Mouse (Mus musculus): ENCODE data around the gene Carns1. TPM values are rescaled to one million over a fixed set of nuclear protein-coding genes. Genes with fewer than 3 reads are reported as not detected.
A peak's percentile ranks its signal among the peaks of the same experiment; 100 is the strongest.

The Carns1 gene
- polyA plus RNA-seq, 1 experiment, result 2.1 TPM

- no peak overlapping the region for H3K9ac ChIP-seq (ENCODE audit: low read depth, poor library complexity, severe bottlenecking)
- H3K4me3 ChIP-seq (ENCODE audit: low read depth, low read length), result no peak overlapping the region
- peaks cover 3% of the 10 kb centered on the region for H3K4me1 ChIP-seq (ENCODE audit: control insufficient read depth, insufficient read depth, low read length)
- no peaks in the 10 kb centered on the region for H3K36me3 ChIP-seq (ENCODE audit: control insufficient read depth, insufficient read depth, low read length, poor library complexity, severe bottlenecking)
- no peak for TF ChIP-seq EP300 (IDR thresholded peaks at IDR 0.05; ENCODE audit: insufficient read depth, low read depth, low read length)
- no peak for TF ChIP-seq POLR2A (IDR thresholded peaks at IDR 0.05; ENCODE audit: insufficient read depth, low read length)
- TF ChIP-seq CTCF (IDR thresholded peaks at IDR 0.05; ENCODE audit: low read depth, low read length), result no peak
- H3K27me3 ChIP-seq (ENCODE audit: control insufficient read depth, insufficient read depth, low read length, poor library complexity, severe bottlenecking), result no peaks in the 10 kb centered on the region
- no peak overlapping the region for H3K27ac ChIP-seq (ENCODE audit: insufficient read depth, low read length)
- no peaks in the 10 kb centered on the region for H3K9me3 ChIP-seq (replicated peaks; ENCODE audit: control insufficient read depth, insufficient read depth, low read length, poor library complexity, severe bottlenecking)
Observed at GRCm38 (mm10) chr19:4183689-4184088, 8.4 kb upstream of the Carns1 start.

- Histone ChIP-seq H3K4me3 (ENCODE audit: low read depth, low read length) (no peak overlapping the region), H3K4me1 (ENCODE audit: control insufficient read depth, insufficient read depth, low read length) (peaks cover 3% of the 10 kb centered on the region), H3K9me3 (replicated peaks; ENCODE audit: control insufficient read depth, insufficient read depth, low read length, poor library complexity, severe bottlenecking) (no peaks in the 10 kb centered on the region), H3K27ac (ENCODE audit: insufficient read depth, low read length) (no peak overlapping the region), H3K36me3 (ENCODE audit: control insufficient read depth, insufficient read depth, low read length, poor library complexity, severe bottlenecking) (no peaks in the 10 kb centered on the region), H3K9ac (ENCODE audit: low read depth, poor library complexity, severe bottlenecking) (no peak overlapping the region), H3K27me3 (ENCODE audit: control insufficient read depth, insufficient read depth, low read length, poor library complexity, severe bottlenecking) (no peaks in the 10 kb centered on the region)
- TF ChIP-seq EP300 (IDR thresholded peaks at IDR 0.05; ENCODE audit: insufficient read depth, low read depth, low read length) (no peak), CTCF (IDR thresholded peaks at IDR 0.05; ENCODE audit: low read depth, low read length) (no peak), POLR2A (IDR thresholded peaks at IDR 0.05; ENCODE audit: insufficient read depth, low read length) (no peak)
Observed at GRCm38 (mm10) chr19:4181892-4182291, 6.6 kb upstream of the Carns1 start.

GRCm38 (mm10) chr19:4180411-4180810 lies 5.1 kb upstream of the Carns1 start:
- H3K27ac ChIP-seq (ENCODE audit: insufficient read depth, low read length), result no peak overlapping the region
- no peaks in the 10 kb centered on the region for H3K36me3 ChIP-seq (ENCODE audit: control insufficient read depth, insufficient read depth, low read length, poor library complexity, severe bottlenecking)
- no peak overlapping the region for H3K4me3 ChIP-seq (ENCODE audit: low read depth, low read length)
- no peaks in the 10 kb centered on the region for H3K9me3 ChIP-seq (replicated peaks; ENCODE audit: control insufficient read depth, insufficient read depth, low read length, poor library complexity, severe bottlenecking)
- H3K4me1 ChIP-seq (ENCODE audit: control insufficient read depth, insufficient read depth, low read length), result peaks cover 3% of the 10 kb centered on the region
- TF ChIP-seq EP300 (IDR thresholded peaks at IDR 0.05; ENCODE audit: insufficient read depth, low read depth, low read length) (no peak), CTCF (IDR thresholded peaks at IDR 0.05; ENCODE audit: low read depth, low read length) (no peak), POLR2A (IDR thresholded peaks at IDR 0.05; ENCODE audit: insufficient read depth, low read length) (no peak)
- H3K27me3 ChIP-seq (ENCODE audit: control insufficient read depth, insufficient read depth, low read length, poor library complexity, severe bottlenecking), result no peaks in the 10 kb centered on the region
- H3K9ac ChIP-seq (ENCODE audit: low read depth, poor library complexity, severe bottlenecking), result no peak overlapping the region

GRCm38 (mm10) chr19:4172925-4173324 lies 2.4 kb downstream of the Carns1 start:
- H3K4me1 ChIP-seq (ENCODE audit: control insufficient read depth, insufficient read depth, low read length), result no peaks in the 10 kb centered on the region
- H3K36me3 ChIP-seq (ENCODE audit: control insufficient read depth, insufficient read depth, low read length, poor library complexity, severe bottlenecking), result no peaks in the 10 kb centered on the region
- TF ChIP-seq POLR2A (IDR thresholded peaks at IDR 0.05; ENCODE audit: insufficient read depth, low read length), result no peak
- no peak for TF ChIP-seq EP300 (IDR thresholded peaks at IDR 0.05; ENCODE audit: insufficient read depth, low read depth, low read length)
- no peak for TF ChIP-seq CTCF (IDR thresholded peaks at IDR 0.05; ENCODE audit: low read depth, low read length)
- no peak overlapping the region for H3K27ac ChIP-seq (ENCODE audit: insufficient read depth, low read length)
- no peaks in the 10 kb centered on the region for H3K27me3 ChIP-seq (ENCODE audit: control insufficient read depth, insufficient read depth, low read length, poor library complexity, severe bottlenecking)
- H3K9ac ChIP-seq (ENCODE audit: low read depth, poor library complexity, severe bottlenecking), result no peak overlapping the region
- no peaks in the 10 kb centered on the region for H3K9me3 ChIP-seq (replicated peaks; ENCODE audit: control insufficient read depth, insufficient read depth, low read length, poor library complexity, severe bottlenecking)
- no peak overlapping the region for H3K4me3 ChIP-seq (ENCODE audit: low read depth, low read length)

GRCm38 (mm10) chr19:4171393-4172290 lies 3.6 kb downstream of the Carns1 start:
- TF ChIP-seq CTCF (IDR thresholded peaks at IDR 0.05; ENCODE audit: low read depth, low read length), result no peak
- no peak for TF ChIP-seq EP300 (IDR thresholded peaks at IDR 0.05; ENCODE audit: insufficient read depth, low read depth, low read length)
- TF ChIP-seq POLR2A (IDR thresholded peaks at IDR 0.05; ENCODE audit: insufficient read depth, low read length), result no peak
- Histone ChIP-seq H3K27ac (ENCODE audit: insufficient read depth, low read length) (no peak overlapping the region), H3K9ac (ENCODE audit: low read depth, poor library complexity, severe bottlenecking) (no peak overlapping the region)

GRCm38 (mm10) chr19:4170723-4171392 lies 4.4 kb downstream of the Carns1 start:
- TF ChIP-seq POLR2A (IDR thresholded peaks at IDR 0.05; ENCODE audit: insufficient read depth, low read length) (no peak), EP300 (IDR thresholded peaks at IDR 0.05; ENCODE audit: insufficient read depth, low read depth, low read length) (no peak), CTCF (IDR thresholded peaks at IDR 0.05; ENCODE audit: low read depth, low read length) (no peak)
- Histone ChIP-seq H3K27ac (ENCODE audit: insufficient read depth, low read length) (no peak overlapping the region), H3K9ac (ENCODE audit: low read depth, poor library complexity, severe bottlenecking) (no peak overlapping the region)

More at GRCm38 (mm10) chr19:4171393-4172290, 3.6 kb downstream of the Carns1 start:
- H3K4me3 ChIP-seq (ENCODE audit: low read depth, low read length), result no peak overlapping the region
- no peaks in the 10 kb centered on the region for H3K27me3 ChIP-seq (ENCODE audit: control insufficient read depth, insufficient read depth, low read length, poor library complexity, severe bottlenecking)
- H3K36me3 ChIP-seq (ENCODE audit: control insufficient read depth, insufficient read depth, low read length, poor library complexity, severe bottlenecking), result no peaks in the 10 kb centered on the region
- H3K4me1 ChIP-seq (ENCODE audit: control insufficient read depth, insufficient read depth, low read length), result no peaks in the 10 kb centered on the region
- no peaks in the 10 kb centered on the region for H3K9me3 ChIP-seq (replicated peaks; ENCODE audit: control insufficient read depth, insufficient read depth, low read length, poor library complexity, severe bottlenecking)

More at GRCm38 (mm10) chr19:4170723-4171392, 4.4 kb downstream of the Carns1 start:
- H3K4me1 ChIP-seq (ENCODE audit: control insufficient read depth, insufficient read depth, low read length), result no peaks in the 10 kb centered on the region
- H3K36me3 ChIP-seq (ENCODE audit: control insufficient read depth, insufficient read depth, low read length, poor library complexity, severe bottlenecking), result no peaks in the 10 kb centered on the region
- 0 out of 2 replicates have a peak overlapping the region, but pooled peaks have one; percentile 22 for H3K4me3 ChIP-seq (ENCODE audit: low read depth, low read length)
- H3K9me3 ChIP-seq (replicated peaks; ENCODE audit: control insufficient read depth, insufficient read depth, low read length, poor library complexity, severe bottlenecking), result no peaks in the 10 kb centered on the region
- no peaks in the 10 kb centered on the region for H3K27me3 ChIP-seq (ENCODE audit: control insufficient read depth, insufficient read depth, low read length, poor library complexity, severe bottlenecking)
